Mouse (Mus musculus) cerebellum, adult 9-10 months (tissue): ENCODE results near the gene Dnajc7.
A peak's percentile ranks its signal among the peaks of the same experiment; 100 is the strongest.
"Not testable (repeated sequence)": the region's sequence is repeated elsewhere in the genome, so short reads cannot be mapped to it uniquely, and the experiment has no call there.

Experiments used
- DNase-seq: peaks from one replicate; pipeline ENCODE4 v3.0.0; 2022

The Dnajc7 gene

GRCm38 (mm10) chr11:100613241-100613640 lies 6.7 kb downstream of the Dnajc7 start:
- DNase-seq = no peak

- peak; percentile 58 for DNase-seq
Measured at GRCm38 (mm10) chr11:100611627-100612026, 8.3 kb downstream of the Dnajc7 start.

DNA sequence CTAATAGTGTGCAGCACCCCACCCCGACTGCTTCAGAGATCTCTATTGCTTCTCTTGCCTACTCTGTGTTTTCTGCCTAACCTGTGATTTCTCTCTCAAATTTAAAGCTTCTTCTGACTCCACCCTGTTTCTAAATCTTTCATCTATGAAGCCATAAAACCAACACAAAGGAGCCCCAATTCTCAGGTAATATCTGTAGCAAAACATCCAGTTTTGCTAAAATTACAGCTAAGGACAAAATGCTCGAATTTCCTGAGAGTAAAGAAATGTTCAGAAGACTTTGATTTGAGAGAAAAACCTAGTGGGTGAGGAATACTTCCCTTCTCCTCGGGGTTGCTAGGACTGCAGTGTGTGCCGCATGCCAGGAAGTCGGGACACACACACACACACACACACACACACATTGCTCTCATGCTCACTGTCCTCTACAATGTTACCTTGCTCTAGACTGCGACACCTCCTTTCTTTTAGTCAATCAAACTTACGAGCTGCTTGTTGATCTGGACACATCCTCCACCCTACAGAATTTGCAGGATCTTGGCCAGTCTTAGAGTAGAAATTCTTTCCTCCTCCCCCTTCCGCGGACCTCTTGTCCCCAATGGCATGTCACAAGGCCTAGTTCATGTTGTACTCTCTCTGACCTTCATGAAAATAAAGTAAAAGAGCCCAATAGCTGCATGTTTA lies 9.8 kb downstream of the Dnajc7 start:
- DNase-seq = no peak

- no peak for DNase-seq
Measured at GRCm38 (mm10) chr11:100609355-100609996, 10.5 kb downstream of the Dnajc7 start.

- DNase-seq = no peak
Measured at GRCm38 (mm10) chr11:100608796-100609195, 11.2 kb downstream of the Dnajc7 start.

- DNase-seq = no peak
Measured at GRCm38 (mm10) chr11:100607121-100607520, 12.8 kb downstream of the Dnajc7 start.

- peak; percentile 66 for DNase-seq
Measured at GRCm38 (mm10) chr11:100605451-100605850, 14.5 kb downstream of the Dnajc7 start.

- DNase-seq = no peak
Measured at GRCm38 (mm10) chr11:100604321-100605005, 15.5 kb downstream of the Dnajc7 start.

- peak; percentile 70 for DNase-seq
Measured at GRCm38 (mm10) chr11:100603813-100604212, 16.2 kb downstream of the Dnajc7 start.

GRCm38 (mm10) chr11:100603155-100603554 lies 16.8 kb downstream of the Dnajc7 start:
- DNase-seq = no peak

- no peak for DNase-seq
Measured at GRCm38 (mm10) chr11:100601372-100601771, 18.6 kb downstream of the Dnajc7 start.

GRCm38 (mm10) chr11:100598074-100598473 lies 21.9 kb downstream of the Dnajc7 start:
- no peak for DNase-seq

GRCm38 (mm10) chr11:100595533-100595932 lies 24.4 kb downstream of the Dnajc7 start:
- no peak for DNase-seq

GRCm38 (mm10) chr11:100594608-100595007 lies 25.4 kb downstream of the Dnajc7 start:
- no peak for DNase-seq

DNA sequence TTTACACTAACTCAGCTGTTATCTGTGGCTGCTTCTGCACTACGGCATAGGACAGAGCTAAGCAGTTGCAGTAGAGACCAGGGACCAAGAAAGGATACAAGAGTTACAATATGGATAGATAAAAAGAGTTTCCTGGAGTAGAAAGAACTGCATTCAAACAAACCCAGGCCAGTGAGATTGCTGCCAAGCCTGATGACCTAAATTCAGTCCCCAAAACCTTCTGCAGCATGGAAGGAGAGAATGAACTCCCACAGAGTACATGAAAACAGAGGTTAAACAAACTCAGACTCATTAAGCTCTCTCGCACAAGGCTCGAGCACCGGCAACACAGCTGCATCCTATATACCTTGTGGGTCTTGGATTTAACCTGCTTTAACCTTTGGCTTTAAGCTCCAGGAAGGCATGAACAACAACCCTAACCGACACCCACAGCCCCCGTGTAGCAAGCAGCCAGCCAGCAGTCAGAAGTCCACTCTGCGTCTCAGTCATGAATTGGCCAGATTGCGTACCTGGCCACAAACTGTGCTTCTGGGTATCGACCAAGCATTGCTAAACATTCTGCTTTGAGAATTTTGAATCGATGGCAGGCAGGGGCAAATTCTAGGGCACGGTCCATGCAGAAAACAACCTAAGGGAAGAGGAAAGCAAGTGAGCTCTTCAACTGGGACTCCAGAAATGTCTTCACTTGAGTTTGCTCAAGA lies 27.5 kb downstream of the Dnajc7 start:
- DNase-seq = peak; percentile 55

DNA sequence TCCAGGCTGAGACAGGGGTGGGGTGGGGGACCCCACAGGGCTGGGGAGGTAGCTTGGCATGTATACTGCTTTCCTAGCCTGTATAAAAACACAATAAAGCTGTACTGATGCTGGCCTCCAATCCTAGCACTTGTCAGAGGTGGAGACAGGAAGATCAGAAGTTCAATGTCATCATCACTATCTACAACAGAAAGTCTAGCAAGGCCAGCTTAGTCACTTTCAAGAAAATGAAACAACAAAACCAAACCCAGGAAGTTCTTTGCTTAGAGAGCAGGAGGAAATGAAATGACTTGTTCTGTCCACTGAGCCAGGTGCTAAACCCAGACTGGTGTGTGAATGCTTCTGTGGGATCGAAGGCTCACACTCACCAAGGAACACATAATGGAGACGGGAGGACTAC lies 31.5 kb downstream of the Dnajc7 start:
- DNase-seq = no peak

- DNase-seq = no peak
Measured at GRCm38 (mm10) chr11:100585148-100585547, 34.8 kb downstream of the Dnajc7 start.

DNA sequence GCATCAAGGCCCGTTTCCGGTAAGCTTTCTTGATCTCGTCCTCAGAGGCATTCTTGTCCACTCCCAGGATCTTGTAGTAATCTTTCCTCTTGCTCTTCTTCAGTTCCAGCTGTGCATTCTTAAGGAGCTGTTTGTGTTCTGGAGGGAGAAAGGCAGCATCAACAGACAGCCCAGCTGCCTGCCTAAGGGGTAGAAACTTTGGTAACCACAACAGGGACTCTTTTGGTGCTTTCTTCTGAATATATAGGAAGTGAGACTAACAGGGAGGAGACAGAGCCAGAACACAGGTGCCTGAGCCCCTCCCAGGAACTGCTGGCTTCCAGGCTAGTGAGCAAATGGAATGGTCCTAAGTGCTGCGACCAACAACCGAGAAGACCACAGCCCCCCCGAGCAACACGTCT lies 35.4 kb downstream of the Dnajc7 start:
- no peak for DNase-seq

DNA sequence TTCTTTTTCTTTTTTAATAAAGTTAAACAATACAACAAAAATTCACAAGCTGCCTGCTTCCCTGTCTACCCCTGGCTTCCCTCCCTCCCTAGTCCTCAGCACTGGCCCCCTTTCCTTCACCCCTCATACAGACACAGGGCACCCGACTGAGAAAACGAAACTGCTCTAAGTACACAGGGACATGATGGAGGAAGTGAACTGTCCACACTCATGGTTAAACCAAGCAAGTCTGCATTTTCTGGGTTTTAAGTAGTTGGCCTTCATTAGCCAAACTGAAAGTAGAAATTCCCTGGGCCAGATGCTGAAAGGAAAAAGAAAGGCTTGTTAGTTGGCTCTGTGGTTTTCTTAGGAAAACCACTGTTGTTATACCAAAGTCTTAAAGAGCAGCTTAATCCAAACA lies 37.1 kb downstream of the Dnajc7 start:
- DNase-seq = no peak

DNA sequence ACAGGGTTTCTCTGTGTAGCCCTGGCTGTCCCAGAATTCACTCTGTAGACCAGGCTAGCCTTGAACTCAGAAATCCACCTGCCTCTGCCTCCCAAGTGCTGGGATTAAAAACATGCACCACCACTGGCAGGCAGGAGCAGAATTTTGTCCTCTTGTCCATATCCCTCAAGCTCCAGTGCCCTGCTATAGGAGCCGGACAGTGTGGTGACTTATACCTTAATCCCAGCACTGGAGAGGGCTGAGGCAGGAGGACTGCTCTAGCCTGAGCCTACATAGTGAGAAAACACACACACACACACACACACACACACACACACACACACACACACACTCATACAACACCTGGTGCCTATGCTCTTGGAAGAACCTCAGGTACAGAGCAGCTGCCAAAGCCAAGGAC lies 37.6 kb downstream of the Dnajc7 start:
- not testable (repeated sequence) for DNase-seq

DNA sequence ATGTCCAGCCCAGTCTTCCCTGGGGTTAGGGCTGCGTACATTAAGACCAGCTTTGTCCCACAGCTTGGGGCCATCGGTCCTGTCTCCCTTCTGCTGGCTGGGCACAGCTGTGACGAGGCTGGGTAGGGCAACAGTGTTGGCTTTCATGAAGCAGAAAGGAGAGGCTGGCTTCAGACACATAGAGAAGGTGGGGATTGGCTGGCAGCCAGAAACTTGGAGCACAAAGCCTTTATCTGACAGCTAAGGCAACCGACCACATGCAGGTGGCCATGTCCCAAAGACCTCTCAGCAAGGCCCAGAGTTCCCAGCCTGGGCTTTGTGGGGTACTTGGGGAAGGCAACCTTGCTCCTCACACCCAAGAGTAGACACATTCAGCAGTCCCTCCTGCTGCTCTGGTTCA lies 38.2 kb downstream of the Dnajc7 start:
- no peak for DNase-seq

- DNase-seq = no peak
Measured at GRCm38 (mm10) chr11:100580275-100580674, 39.7 kb downstream of the Dnajc7 start.

GRCm38 (mm10) chr11:100579116-100579799 lies 40.7 kb downstream of the Dnajc7 start:
- DNase-seq = no peak
